Mouse (Mus musculus) midbrain, embryonic 15.5 days (tissue): ENCODE results near the gene Zkscan6. TPM values are rescaled to one million over a fixed set of nuclear protein-coding genes. Genes with fewer than 3 reads are reported as not detected.

Source experiments
- ATAC-seq: fragments of 200-750 bp; cut with Nextera tagmentation; replicated peaks from 2 replicates; pipeline ENCODE4 v1.8.0; 2017; ENCODE audit warnings: moderate TSS enrichment
- H3K27ac ChIP-seq: fragments of 300-500 bp; sonication (generic); 2 replicates; pipeline ENCODE4 v1.5.1; 2015; ENCODE audit warnings: mild to moderate bottlenecking, inconsistent platforms
- H3K27me3 ChIP-seq: fragments of 300-500 bp; sonication (generic); replicated peaks from 2 replicates; pipeline ENCODE4 v1.6.1; 2015; ENCODE audit warnings: inconsistent platforms
- H3K36me3 ChIP-seq: fragments of 300-500 bp; sonication (generic); replicated peaks from 2 replicates; pipeline ENCODE4 v1.6.1; 2015; ENCODE audit warnings: inconsistent platforms
- H3K4me1 ChIP-seq: fragments of 300-500 bp; sonication (generic); 2 replicates; pipeline ENCODE4 v1.6.1; 2015; ENCODE audit warnings: inconsistent platforms
- H3K4me2 ChIP-seq: fragments of 300-500 bp; sonication (generic); 2 replicates; pipeline ENCODE4 v1.6.1; 2015; ENCODE audit warnings: inconsistent platforms, mild to moderate bottlenecking, moderate library complexity
- H3K4me3 ChIP-seq: fragments of 300-500 bp; sonication (generic); 2 replicates; pipeline ENCODE4 v1.5.1; 2015; ENCODE audit warnings: mild to moderate bottlenecking, inconsistent platforms
- H3K9ac ChIP-seq: fragments of 300-500 bp; sonication (generic); 2 replicates; pipeline ENCODE4 v1.6.1; 2015; ENCODE audit warnings: mild to moderate bottlenecking, inconsistent platforms
- H3K9me3 ChIP-seq: fragments of 300-500 bp; sonication (generic); 2 replicates; pipeline ENCODE4 v1.6.1; 2016; ENCODE audit warnings: inconsistent platforms
- WGBS: fragments of 180-500 bp; shearing (Covaris S2); methylation state at CpG from one replicate; pipeline ENCODE4 v1.1.7; 2015; ENCODE audit warnings: mixed read lengths; 5-methylcytosine and 5-hydroxymethylcytosine counted together
- polyA plus RNA-seq: library from polyadenylated mRNA; unstranded; fragments of >200 nt; fragmentation: Nextera tagmentation; extraction: Ambion mirVana; gene quantifications from 2 replicates; pipeline ENCODE4 v1.2.1, GENCODE M21; 2015

Gene Zkscan6
- polyA plus RNA-seq, 1 experiment from 2014 or later = 19.7 TPM

DNA sequence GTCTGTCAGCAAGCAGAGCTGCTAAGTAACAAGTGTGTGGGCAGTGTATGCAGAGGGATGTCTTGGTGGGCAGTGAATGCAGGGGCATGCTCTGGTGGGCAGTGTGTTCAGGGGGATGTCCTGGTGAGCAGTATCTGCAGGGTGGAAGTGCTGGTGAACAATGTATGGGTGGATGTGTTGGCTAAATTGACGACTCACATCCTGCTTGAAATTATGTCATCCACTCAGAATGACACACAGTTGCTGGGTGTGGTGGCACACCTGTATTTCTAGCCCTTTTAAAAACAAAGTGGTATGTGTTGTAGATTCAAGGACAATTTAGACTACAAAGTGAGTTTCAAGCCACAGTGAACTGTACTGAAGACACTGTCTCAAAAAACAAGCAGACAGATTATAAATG, 11.2 kb downstream of the Zkscan6 start:
- Histone ChIP-seq H3K36me3 (no peaks in the 10 kb centered on the region; the same call in 1 of the 2 replicates), H3K9ac (no peak overlapping the region), H3K4me2 (no peak overlapping the region), H3K9me3 (no peaks in the 10 kb centered on the region), H3K4me3 (no peak overlapping the region), H3K27me3 (no peaks in the 10 kb centered on the region), H3K4me1 (no peaks in the 10 kb centered on the region), H3K27ac (no peak overlapping the region)
- no peak for ATAC-seq
- WGBS = 81% methylated on average over 1 of the region's 1 CpGs

DNA sequence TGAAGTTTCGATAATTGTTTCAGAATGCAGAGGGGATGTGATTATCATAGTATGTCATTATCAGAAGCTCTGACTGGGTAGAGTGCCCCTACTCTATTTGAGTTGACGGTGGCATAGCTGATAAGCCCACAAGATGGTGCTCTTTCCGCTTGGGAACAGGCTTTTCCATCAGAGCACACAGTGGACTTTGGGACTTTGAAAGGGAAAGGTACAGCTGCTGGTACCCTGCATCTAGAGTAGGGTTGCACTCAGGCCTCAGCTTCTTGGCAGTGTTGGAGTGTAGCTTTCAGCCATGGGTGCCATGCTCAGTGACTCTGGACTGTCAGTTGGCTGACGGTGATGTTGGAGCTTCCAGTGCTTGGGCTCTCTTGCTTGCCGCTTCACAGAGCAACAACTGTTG, 13.3 kb downstream of the Zkscan6 start:
- no peaks in the 10 kb centered on the region for H3K27me3 ChIP-seq
- WGBS = 67% methylated on average over 5 of the region's 5 CpGs
- no peak overlapping the region for H3K9ac ChIP-seq
- H3K36me3 ChIP-seq = peaks cover 3% of the 10 kb centered on the region; the same call in 1 of the 2 replicates
- H3K4me2 ChIP-seq = no peak overlapping the region
- peak; percentile 71 for ATAC-seq
- no peak overlapping the region for H3K27ac ChIP-seq
- H3K4me1 ChIP-seq = no peaks in the 10 kb centered on the region
- no peaks in the 10 kb centered on the region for H3K9me3 ChIP-seq
- no peak overlapping the region for H3K4me3 ChIP-seq

DNA sequence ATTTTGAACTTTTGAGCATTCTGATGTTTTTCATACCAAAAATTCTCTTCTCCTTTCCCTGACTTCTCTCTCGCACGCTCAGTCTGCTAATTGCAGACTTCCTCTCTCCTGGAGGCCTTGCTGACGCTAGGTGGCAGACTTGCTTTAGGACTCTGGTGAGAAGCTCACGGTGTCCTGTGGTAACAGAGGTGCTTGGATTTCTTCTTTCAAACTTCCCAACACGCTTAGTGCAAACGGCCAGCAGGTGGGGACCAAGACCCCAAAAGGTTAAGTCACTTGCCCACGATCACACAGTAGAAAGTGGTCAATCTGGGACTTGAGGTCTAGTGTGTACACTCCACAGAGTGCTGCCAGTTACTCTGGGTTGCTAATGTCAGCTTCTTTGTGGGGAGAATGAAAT, 13.9 kb downstream of the Zkscan6 start:
- no peak overlapping the region for H3K4me3 ChIP-seq
- H3K9me3 ChIP-seq = no peaks in the 10 kb centered on the region
- ATAC-seq = peak; percentile 82
- H3K27me3 ChIP-seq = no peaks in the 10 kb centered on the region
- H3K27ac ChIP-seq = no peak overlapping the region
- H3K36me3 ChIP-seq = peaks cover 3% of the 10 kb centered on the region; the same call in 1 of the 2 replicates
- no peak overlapping the region for H3K9ac ChIP-seq
- H3K4me2 ChIP-seq = no peak overlapping the region
- H3K4me1 ChIP-seq = no peaks in the 10 kb centered on the region
- 15% methylated on average over 7 of the region's 7 CpGs for WGBS

DNA sequence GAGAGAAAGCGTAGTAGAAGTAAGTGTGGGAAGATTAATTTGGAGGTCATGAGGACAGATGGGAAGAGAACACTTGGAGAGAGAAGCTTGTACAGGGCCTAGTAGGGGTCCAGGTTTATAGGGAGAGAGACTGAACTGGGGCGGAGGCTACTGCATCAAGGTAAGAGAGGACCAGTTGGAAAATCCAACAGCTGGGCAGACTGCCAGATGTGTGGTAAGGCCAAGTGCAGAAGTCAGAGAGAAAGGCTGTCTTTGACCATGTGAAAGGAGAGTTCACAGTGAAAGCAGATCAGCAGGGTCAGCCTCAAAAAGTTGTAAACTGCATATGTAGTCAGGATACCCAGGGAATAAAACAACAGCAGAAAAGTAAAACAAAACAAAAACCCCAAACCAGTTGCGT, 17.6 kb downstream of the Zkscan6 start:
- ATAC-seq = no peak
- 92% methylated on average over 3 of the region's 3 CpGs for whole genome bisulfite sequencing
- peaks cover 3% of the 10 kb centered on the region; the same call in 1 of the 2 replicates for H3K36me3 ChIP-seq

DNA sequence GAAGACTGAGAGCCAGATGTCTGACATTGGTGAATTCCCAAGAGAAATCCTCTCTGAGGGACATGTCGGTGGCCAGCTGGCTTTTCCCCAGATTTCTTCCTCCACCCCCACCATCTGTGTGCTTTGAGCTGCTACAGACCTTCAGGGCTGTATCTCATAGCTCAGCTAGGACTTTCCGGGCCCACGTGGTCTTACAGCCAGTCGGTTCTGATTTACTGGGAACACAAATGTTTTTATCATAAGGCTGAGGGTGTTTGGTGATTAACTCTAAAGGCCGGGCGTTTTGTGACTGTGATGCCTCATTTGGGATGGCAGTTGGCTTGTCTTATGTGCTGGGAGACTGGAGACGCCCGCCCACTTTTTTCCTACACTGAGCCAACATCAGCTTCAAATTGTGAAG, 32.0 kb downstream of the Zkscan6 start:
- no peak overlapping the region for H3K4me3 ChIP-seq
- no peaks in the 10 kb centered on the region for H3K36me3 ChIP-seq
- H3K4me2 ChIP-seq = no peak overlapping the region
- no peaks in the 10 kb centered on the region for H3K9me3 ChIP-seq
- no peak overlapping the region for H3K9ac ChIP-seq
- H3K4me1 ChIP-seq = no peaks in the 10 kb centered on the region
- 81% methylated on average over 8 of the region's 8 CpGs for WGBS
- H3K27me3 ChIP-seq = no peaks in the 10 kb centered on the region
- no peak overlapping the region for H3K27ac ChIP-seq
- ATAC-seq = no peak

More for the DNA sequence above, 17.6 kb downstream of the Zkscan6 start:
- H3K9me3 ChIP-seq = no peaks in the 10 kb centered on the region
- H3K27ac ChIP-seq = no peak overlapping the region
- H3K4me1 ChIP-seq = no peaks in the 10 kb centered on the region
- H3K9ac ChIP-seq = no peak overlapping the region
- no peak overlapping the region for H3K4me3 ChIP-seq
- no peak overlapping the region for H3K4me2 ChIP-seq
- no peaks in the 10 kb centered on the region for H3K27me3 ChIP-seq

DNA sequence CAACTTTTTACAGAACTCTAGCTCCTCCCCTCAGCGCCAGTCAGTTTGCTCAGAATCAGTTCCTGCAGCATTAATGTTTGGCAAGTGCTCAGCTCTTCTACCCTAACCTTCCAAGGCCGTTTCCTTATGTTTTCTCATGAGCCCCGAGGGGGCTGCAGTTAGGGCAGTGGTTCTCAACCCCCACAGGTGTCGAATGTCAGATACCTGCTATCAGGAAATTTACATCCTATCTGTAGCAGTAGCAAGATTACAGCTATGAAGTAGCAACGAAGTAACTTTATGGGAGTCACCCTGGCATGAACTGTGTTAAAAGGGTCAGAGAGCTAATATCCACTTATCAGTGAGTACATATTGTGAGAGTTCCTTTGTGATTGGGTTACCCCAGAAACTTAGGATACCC, 39.5 kb downstream of the Zkscan6 start:
- no peak overlapping the region for H3K4me2 ChIP-seq
- ATAC-seq = no peak
- no peak overlapping the region for H3K27ac ChIP-seq
- H3K9ac ChIP-seq = no peak overlapping the region
- H3K4me1 ChIP-seq = no peaks in the 10 kb centered on the region
- H3K36me3 ChIP-seq = no peaks in the 10 kb centered on the region
- H3K4me3 ChIP-seq = no peak overlapping the region
- no peaks in the 10 kb centered on the region for H3K9me3 ChIP-seq
- WGBS = 86% methylated on average over 5 of the region's 5 CpGs
- no peaks in the 10 kb centered on the region for H3K27me3 ChIP-seq

DNA sequence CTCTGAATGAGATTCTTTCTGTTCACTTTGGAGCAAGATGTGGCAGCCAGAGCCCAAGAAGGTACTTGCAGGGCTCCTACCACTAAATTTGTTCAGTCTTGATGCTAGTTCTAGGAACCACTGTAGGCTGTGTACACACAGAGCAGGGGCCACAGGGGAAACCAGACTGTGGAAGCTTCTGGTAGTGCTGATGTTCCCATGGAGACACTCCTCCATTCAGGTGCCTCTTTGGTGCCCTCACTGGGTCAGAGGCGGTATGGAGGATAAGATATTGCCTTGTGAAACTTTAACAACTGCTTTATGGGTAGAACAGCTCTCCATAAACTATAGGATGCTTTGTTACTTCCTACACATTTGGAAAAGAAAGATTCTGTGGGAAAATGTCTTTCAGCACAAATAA, 45.1 kb downstream of the Zkscan6 start:
- Histone ChIP-seq H3K9ac (no peak overlapping the region), H3K4me3 (no peak overlapping the region)
- ATAC-seq = no peak

DNA sequence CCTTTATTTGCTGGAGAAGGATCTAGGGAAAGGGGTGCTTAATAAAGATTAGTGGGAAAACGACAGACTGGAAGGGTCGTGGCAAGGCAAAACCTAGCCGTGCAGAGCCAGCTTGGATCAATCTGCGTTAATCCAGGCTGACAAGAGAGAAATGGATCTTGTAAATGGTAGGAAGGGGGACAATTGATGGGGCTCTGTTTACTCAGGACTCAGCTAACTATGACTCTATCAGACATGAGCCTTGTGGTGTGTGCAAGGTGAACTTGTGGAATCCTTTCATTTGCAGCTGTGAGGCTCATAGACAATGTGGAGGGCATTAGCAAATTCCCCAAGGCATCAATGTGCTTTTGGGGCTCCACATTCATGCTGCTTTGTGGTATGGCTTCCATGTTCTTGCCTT, 54.5 kb downstream of the Zkscan6 start:
- Histone ChIP-seq H3K4me1 (no peaks in the 10 kb centered on the region), H3K9me3 (no peaks in the 10 kb centered on the region), H3K4me2 (no peak overlapping the region), H3K36me3 (no peaks in the 10 kb centered on the region), H3K9ac (no peak overlapping the region), H3K27ac (no peak overlapping the region), H3K27me3 (no peaks in the 10 kb centered on the region), H3K4me3 (no peak overlapping the region)
- 17% methylated on average over 4 of the region's 4 CpGs for WGBS
- no peak for ATAC-seq

More for the DNA sequence above, 45.1 kb downstream of the Zkscan6 start:
- Histone ChIP-seq H3K27ac (no peak overlapping the region), H3K36me3 (no peaks in the 10 kb centered on the region), H3K4me1 (no peaks in the 10 kb centered on the region), H3K4me2 (no peak overlapping the region), H3K27me3 (no peaks in the 10 kb centered on the region), H3K9me3 (no peaks in the 10 kb centered on the region)
- WGBS = 16% methylated on average over 1 of the region's 1 CpGs

DNA sequence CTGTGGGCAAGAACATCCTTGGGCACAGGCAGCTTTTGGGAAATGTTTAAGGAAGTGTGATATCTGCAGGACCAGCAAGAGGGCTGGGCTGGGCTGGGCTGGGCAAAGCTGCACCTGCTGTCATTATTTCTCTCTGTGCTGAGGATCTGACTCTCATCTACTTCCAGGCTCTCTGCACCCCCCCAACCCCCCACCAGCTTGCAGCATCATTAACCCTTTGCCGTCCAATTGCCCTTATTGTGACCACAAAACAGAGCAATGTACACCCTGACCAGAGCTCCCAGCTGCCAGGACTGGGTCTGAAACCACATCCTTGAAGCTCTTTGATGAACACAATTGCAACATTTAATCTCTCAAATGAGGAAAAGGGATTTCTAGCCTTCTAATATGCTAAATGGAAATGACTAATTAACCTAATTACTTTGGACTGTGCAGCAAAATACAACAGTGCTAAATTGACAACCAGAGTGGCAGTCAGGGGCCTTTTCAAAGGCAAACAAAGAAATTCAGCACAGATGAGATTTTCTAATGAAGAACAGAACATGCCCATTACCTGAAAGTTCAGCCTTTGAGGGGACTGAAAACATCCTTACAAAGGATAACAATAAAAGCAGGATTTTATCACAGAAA, 70.3 kb downstream of the Zkscan6 start:
- Histone ChIP-seq H3K27me3 (no peaks in the 10 kb centered on the region), H3K27ac (no peak overlapping the region), H3K4me2 (no peak overlapping the region), H3K4me3 (no peak overlapping the region), H3K9me3 (no peaks in the 10 kb centered on the region), H3K4me1 (no peaks in the 10 kb centered on the region), H3K9ac (no peak overlapping the region), H3K36me3 (no peaks in the 10 kb centered on the region)
- no peak for ATAC-seq
- WGBS = 40% methylated on average over 1 of the region's 1 CpGs

Other genes starting within 250 kb of the Zkscan6 start
- 96.0 and 98.1 TPM in 2 replicates for gene Map2k4, start 18.9 kb upstream of the Zkscan6 start, polyA plus RNA-seq